Mouse (Mus musculus) cerebellum, adult 9-11 months (tissue): Measurements from ENCODE around the gene Zfp735.

ENCODE experiments used
- DNase-seq: peaks from one replicate; pipeline ENCODE4 v3.0.0; 2022

Gene Zfp735

DNA sequence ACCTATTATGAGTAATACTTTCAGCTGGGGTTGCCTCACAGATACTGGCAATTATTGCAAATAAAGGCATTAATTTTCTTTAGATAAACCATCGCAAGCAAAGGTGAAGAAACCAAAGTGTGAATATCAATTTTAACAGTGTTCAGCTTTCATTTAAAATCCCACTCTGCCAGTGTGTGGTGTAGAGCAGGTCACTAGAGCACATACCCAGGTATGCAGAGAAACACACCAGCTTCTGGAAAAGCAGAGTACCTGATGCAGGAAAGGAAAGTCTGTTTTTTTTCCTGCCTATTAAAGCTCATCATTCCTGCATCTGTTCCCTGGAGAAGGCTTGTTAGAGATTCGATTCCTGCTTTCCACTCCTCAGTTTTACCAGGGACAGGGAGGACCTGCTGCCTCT, at the start of gene Zfp735:
Gene Zfp735 (plus strand): TSS at position 301 of the 400 bp plus-strand sequence.
- DNase-seq, result no peak

GRCm38 (mm10) chr11:73759115-73759514, 70.5 kb downstream of the Zfp735 start:
- no peak for DNase-seq
